Mouse (Mus musculus): Measurements from ENCODE around the gene Fat1. TPM values are rescaled to one million over a fixed set of nuclear protein-coding genes. Genes with fewer than 3 reads are reported as not detected.
"Not testable (repeated sequence)": the region's sequence is repeated elsewhere in the genome, so short reads cannot be mapped to it uniquely, and the experiment has no call there.

The Fat1 gene
- polyA plus RNA-seq, 1 experiment from 2014 or later: 12.5 TPM

GRCm38 (mm10) chr8:45062982-45063924 is 128.0 kb downstream of the Fat1 start:
- H3K27me3 ChIP-seq (ENCODE audit: insufficient read depth, poor library complexity, severe bottlenecking): no peaks in the 10 kb centered on the region
- no peaks in the 10 kb centered on the region for H3K9me3 ChIP-seq
- H3K27ac ChIP-seq: peak overlapping the region; percentile 79
- peaks cover 24% of the 10 kb centered on the region for H3K4me1 ChIP-seq (replicated peaks)
- 67% methylated on average over 25 of the region's 25 CpGs for WGBS
- peak; percentile 32 for DNase-seq (ENCODE audit: low spot score)
- H3K4me3 ChIP-seq: no peak overlapping the region
- no peaks in the 10 kb centered on the region for H3K36me3 ChIP-seq

- Histone ChIP-seq H3K27ac (peak overlapping the region; percentile 79), H3K36me3 (no peaks in the 10 kb centered on the region), H3K4me3 (no peak overlapping the region), H3K27me3 (ENCODE audit: insufficient read depth, poor library complexity, severe bottlenecking) (no peaks in the 10 kb centered on the region), H3K9me3 (no peaks in the 10 kb centered on the region), H3K4me1 (replicated peaks) (peaks cover 29% of the 10 kb centered on the region)
- peak; percentile 73 for DNase-seq (ENCODE audit: low spot score)
- WGBS: 23% methylated on average over 8 of the region's 8 CpGs
Observed at GRCm38 (mm10) chr8:45064197-45064869, 129.1 kb downstream of the Fat1 start.

GRCm38 (mm10) chr8:45065391-45065790 is 130.1 kb downstream of the Fat1 start:
- DNase-seq (ENCODE audit: low spot score); H3K4me3 ChIP-seq; H3K9me3 ChIP-seq; H3K27me3 ChIP-seq (ENCODE audit: insufficient read depth, poor library complexity, severe bottlenecking); H3K36me3 ChIP-seq: not testable (repeated sequence)
- 100% methylated on average over 1 of the region's 1 CpGs for WGBS
- H3K4me1 ChIP-seq (replicated peaks): peaks cover 29% of the 10 kb centered on the region
- peak overlapping the region; percentile 79 for H3K27ac ChIP-seq

GRCm38 (mm10) chr8:45068759-45069386 is 133.6 kb downstream of the Fat1 start, which contains the start of gene Mtnr1a:
Mtnr1a (plus strand) TSS chr8:45069137.
- Histone ChIP-seq H3K4me3 (peak within 1 kb of the TSS; percentile 53), H3K9me3 (no peaks in the 10 kb centered on the region), H3K27me3 (ENCODE audit: insufficient read depth, poor library complexity, severe bottlenecking) (peaks cover 7% of the 10 kb centered on the region; the same call in 1 of the 2 replicates), H3K36me3 (no peaks in the 10 kb centered on the region), H3K27ac (peak within 1 kb of the TSS; percentile 64), H3K4me1 (replicated peaks) (peaks cover 18% of the 10 kb centered on the region)
- peak; percentile 92 for DNase-seq (ENCODE audit: low spot score)
- WGBS: 8% methylated on average over 29 of the region's 29 CpGs

GRCm38 (mm10) chr8:45070949-45071348 is 135.7 kb downstream of the Fat1 start:
- Histone ChIP-seq H3K4me1 (replicated peaks) (peaks cover 4% of the 10 kb centered on the region), H3K4me3 (no peak overlapping the region), H3K9me3 (no peaks in the 10 kb centered on the region), H3K27ac (no peak overlapping the region), H3K27me3 (ENCODE audit: insufficient read depth, poor library complexity, severe bottlenecking) (peaks cover 7% of the 10 kb centered on the region; the same call in 1 of the 2 replicates), H3K36me3 (no peaks in the 10 kb centered on the region)
- WGBS: 96% methylated on average over 8 of the region's 8 CpGs
- DNase-seq (ENCODE audit: low spot score): no peak

- 93% methylated on average over 3 of the region's 3 CpGs for WGBS
Observed at GRCm38 (mm10) chr8:45080850-45081249, 145.6 kb downstream of the Fat1 start.

GRCm38 (mm10) chr8:45093599-45093998 is 158.4 kb downstream of the Fat1 start:
- Histone ChIP-seq H3K36me3 (no peaks in the 10 kb centered on the region), H3K9me3 (no peaks in the 10 kb centered on the region), H3K27ac (no peak overlapping the region), H3K27me3 (ENCODE audit: insufficient read depth, poor library complexity, severe bottlenecking) (no peaks in the 10 kb centered on the region), H3K4me3 (no peak overlapping the region), H3K4me1 (replicated peaks) (no peaks in the 10 kb centered on the region)
- DNase-seq (ENCODE audit: low spot score): no peak
- WGBS: 77% methylated on average over 3 of the region's 3 CpGs

More at GRCm38 (mm10) chr8:45080850-45081249, 145.6 kb downstream of the Fat1 start:
- Histone ChIP-seq H3K4me3 (no peak overlapping the region), H3K4me1 (replicated peaks) (no peaks in the 10 kb centered on the region), H3K36me3 (no peaks in the 10 kb centered on the region), H3K9me3 (no peaks in the 10 kb centered on the region), H3K27ac (no peak overlapping the region), H3K27me3 (ENCODE audit: insufficient read depth, poor library complexity, severe bottlenecking) (no peaks in the 10 kb centered on the region)
- no peak for DNase-seq (ENCODE audit: low spot score)

Other genes with a start within 250 kb of the Fat1 start
- 0.16 and 0.41 TPM in 2 replicates for gene Mtnr1a, start 133.7 kb downstream of the Fat1 start, polyA plus RNA-seq (2016; fragmentation: Nextera tagmentation; extraction: Ambion mirVana)